Mouse (Mus musculus) spleen, adult 2 months (tissue): ENCODE data around the gene Lrba. TPM values are rescaled to one million over a fixed set of nuclear protein-coding genes. Genes with fewer than 3 reads are reported as not detected.

Experiments
- DNase-seq, 2 experiments: peaks; one replicate each; pipeline versions ENCODE4 v3.0.0 to v3.0.0-alpha.2; 2012 to 2021; ENCODE audit warnings: low spot score in 2 of 2, low read depth in 1 of 2
- H3K27ac ChIP-seq: fragments of 200-500 bp; 2 replicates; pipeline ENCODE4 v1.5.1; 2012; ENCODE audit warnings: low read length, inconsistent platforms; ENCODE audit not compliant: insufficient read depth
- H3K27me3 ChIP-seq: fragments of 200-500 bp; 2 replicates; pipeline ENCODE4 v1.6.1; 2012; ENCODE audit warnings: mild to moderate bottlenecking, moderate library complexity, low read length, inconsistent platforms; ENCODE audit not compliant: control insufficient read depth, insufficient read depth
- H3K36me3 ChIP-seq: fragments of 200-500 bp; 2 replicates; pipeline ENCODE4 v1.6.1; 2012; ENCODE audit warnings: mild to moderate bottlenecking, low read length, inconsistent platforms; ENCODE audit not compliant: control insufficient read depth, insufficient read depth
- H3K4me1 ChIP-seq: fragments of 200-500 bp; 2 replicates; pipeline ENCODE4 v1.6.1; 2011; ENCODE audit warnings: inconsistent platforms; ENCODE audit not compliant: control insufficient read depth, insufficient read depth, insufficient read length
- H3K4me3 ChIP-seq: fragments of 200-500 bp; 2 replicates; pipeline ENCODE4 v1.5.1; 2011; ENCODE audit warnings: mild to moderate bottlenecking, inconsistent platforms; ENCODE audit not compliant: insufficient read depth, insufficient read length; ENCODE audit errors: extremely low read depth
- CTCF ChIP-seq: fragments of 200-500 bp; IDR thresholded peaks from 2 replicates; pipeline ENCODE4 v1.5.1; 2011; ENCODE audit warnings: mild to moderate bottlenecking, inconsistent platforms; ENCODE audit not compliant: insufficient read depth, insufficient read length, insufficient replicate concordance; ENCODE audit errors: extremely low read depth
- POLR2A ChIP-seq: fragments of 200-500 bp; IDR thresholded peaks from 2 replicates; pipeline ENCODE4 v1.6.1; 2011; ENCODE audit warnings: low read depth, low read length, inconsistent platforms
- WGBS: fragments of 180-500 bp; shearing (Covaris S2); methylation state at CpG from one replicate; pipeline ENCODE4 v1.1.7; 2018; 5-methylcytosine and 5-hydroxymethylcytosine counted together
- polyA plus RNA-seq: library from polyadenylated mRNA; depleted of rRNA; stranded (reverse); fragments of >200 nt; gene quantifications from 2 replicates; pipeline ENCODE4 v1.2.3, GENCODE M21; 2012

Lrba gene
- polyA plus RNA-seq, 1 experiment = 9.1 TPM

GRCm38 (mm10) chr3:86768969-86769368, 544.5 kb downstream of the Lrba start:
- 90% methylated on average over 6 of the region's 6 CpGs for WGBS
- Histone ChIP-seq H3K4me1 (peaks cover 5% of the 10 kb centered on the region; the same call in 1 of the 2 replicates), H3K27me3 (no peaks in the 10 kb centered on the region)

GRCm38 (mm10) chr3:86774566-86775443, 550.3 kb downstream of the Lrba start:
- Histone ChIP-seq H3K27me3 (no peaks in the 10 kb centered on the region), H3K27ac (0 out of 2 replicates have a peak overlapping the region, but pooled peaks have one; percentile 10), H3K36me3 (0 out of 2 replicates have a peak, but pooled peaks cover 2% of the 10 kb centered on the region), H3K4me1 (peaks cover 14% of the 10 kb centered on the region), H3K4me3 (no peak overlapping the region)
- DNase-seq = peak; percentile 19 to 50
- 59% methylated on average over 14 of the region's 14 CpGs for WGBS
- TF ChIP-seq CTCF = no peak

More at GRCm38 (mm10) chr3:86768969-86769368, 544.5 kb downstream of the Lrba start:
- no peaks in the 10 kb centered on the region for H3K36me3 ChIP-seq
- TF ChIP-seq CTCF = no peak
- TF ChIP-seq POLR2A = no peak
- DNase-seq = no peak
- no peak overlapping the region for H3K4me3 ChIP-seq
- no peak overlapping the region for H3K27ac ChIP-seq

- Histone ChIP-seq H3K27ac (0 out of 2 replicates have a peak overlapping the region, but pooled peaks have one; percentile 10), H3K27me3 (no peaks in the 10 kb centered on the region), H3K36me3 (0 out of 2 replicates have a peak, but pooled peaks cover 2% of the 10 kb centered on the region), H3K4me1 (peaks cover 14% of the 10 kb centered on the region), H3K4me3 (no peak overlapping the region)
- WGBS = 94% methylated on average over 6 of the region's 6 CpGs
- DNase-seq = no peak
- TF ChIP-seq POLR2A = no peak
- no peak for TF ChIP-seq CTCF
These were observed 551.0 kb downstream of the Lrba start for GRCm38 (mm10) chr3:86775444-86775828.

- H3K36me3 ChIP-seq = peaks cover 6% of the 10 kb centered on the region
- TF ChIP-seq CTCF = no peak
- TF ChIP-seq POLR2A = no peak
- DNase-seq = no peak
- 90% methylated on average over 4 of the region's 4 CpGs for WGBS
- H3K4me3 ChIP-seq = no peak overlapping the region
- H3K27ac ChIP-seq = no peak overlapping the region
- H3K4me1 ChIP-seq = peaks cover 4% of the 10 kb centered on the region
- H3K27me3 ChIP-seq = no peaks in the 10 kb centered on the region
These were observed 555.2 kb downstream of the Lrba start for GRCm38 (mm10) chr3:86779704-86780103.

- peaks cover 6% of the 10 kb centered on the region for H3K36me3 ChIP-seq
These were observed 559.6 kb downstream of the Lrba start for GRCm38 (mm10) chr3:86784051-86784450.

GRCm38 (mm10) chr3:86784930-86785329, 560.5 kb downstream of the Lrba start:
- Histone ChIP-seq H3K36me3 (peaks cover 6% of the 10 kb centered on the region), H3K27me3 (no peaks in the 10 kb centered on the region), H3K4me3 (no peak overlapping the region), H3K4me1 (no peaks in the 10 kb centered on the region), H3K27ac (no peak overlapping the region)
- TF ChIP-seq POLR2A (no peak), CTCF (no peak)
- WGBS = 83% methylated on average over 11 of the region's 11 CpGs
- DNase-seq = no peak

More at GRCm38 (mm10) chr3:86784051-86784450, 559.6 kb downstream of the Lrba start:
- no peaks in the 10 kb centered on the region for H3K27me3 ChIP-seq
- no peak for TF ChIP-seq POLR2A
- TF ChIP-seq CTCF = no peak
- WGBS = 88% methylated on average over 3 of the region's 3 CpGs
- no peaks in the 10 kb centered on the region for H3K4me1 ChIP-seq
- no peak for DNase-seq
- H3K27ac ChIP-seq = no peak overlapping the region
- no peak overlapping the region for H3K4me3 ChIP-seq

GRCm38 (mm10) chr3:86786280-86786679, 561.8 kb downstream of the Lrba start:
- no peak overlapping the region for H3K4me3 ChIP-seq
- 93% methylated on average over 12 of the region's 12 CpGs for WGBS
- no peak overlapping the region for H3K27ac ChIP-seq
- H3K4me1 ChIP-seq = no peaks in the 10 kb centered on the region
- DNase-seq = no peak
- H3K27me3 ChIP-seq = no peaks in the 10 kb centered on the region
- TF ChIP-seq POLR2A = no peak
- no peak for TF ChIP-seq CTCF
- H3K36me3 ChIP-seq = peaks cover 5% of the 10 kb centered on the region
